Mouse (Mus musculus) midbrain, embryonic 14.5 days (tissue): ENCODE data around the gene Snx33. TPM values are rescaled to one million over a fixed set of nuclear protein-coding genes. Genes with fewer than 3 reads are reported as not detected.

Experiments
- ATAC-seq: fragments of 200-750 bp; cut with Nextera tagmentation; 2 replicates; pipeline ENCODE4 v1.8.0; 2017; ENCODE audit warnings: moderate number of reproducible peaks, moderate library complexity; ENCODE audit not compliant: low FRiP score, low TSS enrichment
- DNase-seq: peaks from one replicate; pipeline ENCODE4 v3.0.0-alpha.2; 2015
- H3K27ac ChIP-seq: fragments of 300-500 bp; sonication (generic); replicated peaks from 2 replicates; pipeline ENCODE4 v1.5.1; 2014; ENCODE audit warnings: mild to moderate bottlenecking, low read depth, low read length, moderate library complexity
- H3K27me3 ChIP-seq: fragments of 300-500 bp; sonication (generic); 2 replicates; pipeline ENCODE4 v1.6.1; 2014; ENCODE audit warnings: low read length, control low read depth, mixed read lengths; ENCODE audit not compliant: control insufficient read depth, insufficient read depth
- H3K36me3 ChIP-seq: fragments of 300-500 bp; sonication (generic); 2 replicates; pipeline ENCODE4 v1.6.1; 2014; ENCODE audit warnings: low read length, control low read depth; ENCODE audit not compliant: control insufficient read depth, insufficient read depth
- H3K4me1 ChIP-seq: fragments of 300-500 bp; sonication (generic); 2 replicates; pipeline ENCODE4 v1.6.1; 2014; ENCODE audit warnings: mild to moderate bottlenecking, antibody characterized with exemption, low read length, control low read depth; ENCODE audit not compliant: control insufficient read depth, insufficient read depth
- H3K4me2 ChIP-seq: fragments of 300-500 bp; sonication (generic); 2 replicates; pipeline ENCODE4 v1.6.1; 2014; ENCODE audit warnings: mild to moderate bottlenecking, low read length, moderate library complexity
- H3K4me3 ChIP-seq: fragments of 300-500 bp; sonication (generic); replicated peaks from 2 replicates; pipeline ENCODE4 v1.5.1; 2014; ENCODE audit warnings: low read depth, low read length
- H3K9ac ChIP-seq: fragments of 300-500 bp; sonication (generic); replicated peaks from 2 replicates; pipeline ENCODE4 v1.6.1; 2014; ENCODE audit warnings: mild to moderate bottlenecking, low read length, moderate library complexity
- H3K9me3 ChIP-seq: fragments of 300-500 bp; sonication (generic); 2 replicates; pipeline ENCODE4 v1.6.1; 2016; ENCODE audit warnings: low read length, control low read depth, mixed read lengths; ENCODE audit not compliant: control insufficient read depth
- WGBS: fragments of 180-500 bp; shearing (Covaris S2); extraction: QIAGEN DNeasy Blood & Tissue Kit; methylation state at CpG from one replicate; pipeline ENCODE4 v1.1.7; 2014; 5-methylcytosine and 5-hydroxymethylcytosine counted together
- polyA plus RNA-seq: library from polyadenylated mRNA; unstranded; fragments of >200 nt; fragmentation: Nextera tagmentation; extraction: Ambion mirVana; gene quantifications from 2 replicates; pipeline ENCODE4 v1.2.1, GENCODE M21; 2014

Snx33 gene
- polyA plus RNA-seq, 1 experiment from 2014 or later = 2.5 TPM

GRCm38 (mm10) chr9:56901187-56901586, 27.0 kb downstream of the Snx33 start:
- H3K4me2 ChIP-seq = no peak overlapping the region
- DNase-seq = no peak
- WGBS = 80% methylated on average over 8 of the region's 8 CpGs

GRCm38 (mm10) chr9:56900571-56900970, 27.6 kb downstream of the Snx33 start:
- Histone ChIP-seq H3K27ac (no peak overlapping the region), H3K36me3 (no peaks in the 10 kb centered on the region), H3K4me1 (no peaks in the 10 kb centered on the region), H3K9me3 (no peaks in the 10 kb centered on the region), H3K4me2 (no peak overlapping the region), H3K27me3 (no peaks in the 10 kb centered on the region), H3K4me3 (no peak overlapping the region), H3K9ac (no peak overlapping the region)
- ATAC-seq (no peak), DNase-seq (no peak)
- 72% methylated on average over 9 of the region's 9 CpGs for WGBS

More at GRCm38 (mm10) chr9:56901187-56901586, 27.0 kb downstream of the Snx33 start:
- H3K27me3 ChIP-seq = no peaks in the 10 kb centered on the region
- no peak overlapping the region for H3K27ac ChIP-seq
- no peaks in the 10 kb centered on the region for H3K36me3 ChIP-seq
- no peak for ATAC-seq
- H3K4me3 ChIP-seq = no peak overlapping the region
- no peaks in the 10 kb centered on the region for H3K4me1 ChIP-seq
- H3K9ac ChIP-seq = no peak overlapping the region
- H3K9me3 ChIP-seq = no peaks in the 10 kb centered on the region

- no peaks in the 10 kb centered on the region for H3K36me3 ChIP-seq
- no peak overlapping the region for H3K9ac ChIP-seq
- H3K4me3 ChIP-seq = no peak overlapping the region
- ATAC-seq (no peak), DNase-seq (no peak)
- no peaks in the 10 kb centered on the region for H3K4me1 ChIP-seq
- H3K27me3 ChIP-seq = no peaks in the 10 kb centered on the region
- H3K4me2 ChIP-seq = no peak overlapping the region
- H3K27ac ChIP-seq = no peak overlapping the region
- H3K9me3 ChIP-seq = no peaks in the 10 kb centered on the region
Measured at GRCm38 (mm10) chr9:56900060-56900459, 28.1 kb downstream of the Snx33 start.

GRCm38 (mm10) chr9:56899409-56899808, 28.8 kb downstream of the Snx33 start:
- H3K36me3 ChIP-seq = no peaks in the 10 kb centered on the region
- WGBS = 70% methylated on average over 11 of the region's 11 CpGs
- H3K9ac ChIP-seq = no peak overlapping the region
- H3K4me1 ChIP-seq = no peaks in the 10 kb centered on the region
- ATAC-seq (no peak), DNase-seq (no peak)
- H3K4me3 ChIP-seq = no peak overlapping the region
- H3K9me3 ChIP-seq = no peaks in the 10 kb centered on the region
- H3K4me2 ChIP-seq = no peak overlapping the region
- H3K27me3 ChIP-seq = no peaks in the 10 kb centered on the region
- H3K27ac ChIP-seq = no peak overlapping the region

- no peak for DNase-seq
- Histone ChIP-seq H3K4me3 (no peak overlapping the region), H3K27me3 (no peaks in the 10 kb centered on the region), H3K4me2 (no peak overlapping the region), H3K27ac (no peak overlapping the region), H3K9ac (no peak overlapping the region), H3K36me3 (no peaks in the 10 kb centered on the region), H3K9me3 (no peaks in the 10 kb centered on the region), H3K4me1 (0 out of 2 replicates have a peak, but pooled peaks cover under 1% of the 10 kb centered on the region)
- WGBS = 87% methylated on average over 12 of the region's 12 CpGs
- ATAC-seq = no peak
Measured at GRCm38 (mm10) chr9:56896779-56897178, 31.4 kb downstream of the Snx33 start.

- no peak for ATAC-seq
- no peaks in the 10 kb centered on the region for H3K9me3 ChIP-seq
- peak; percentile 72 for DNase-seq
- H3K27me3 ChIP-seq = no peaks in the 10 kb centered on the region
- no peak overlapping the region for H3K4me2 ChIP-seq
- WGBS = 12% methylated on average over 3 of the region's 3 CpGs
- no peak overlapping the region for H3K4me3 ChIP-seq
- H3K27ac ChIP-seq = no peak overlapping the region
- H3K9ac ChIP-seq = no peak overlapping the region
- no peaks in the 10 kb centered on the region for H3K36me3 ChIP-seq
- 0 out of 2 replicates have a peak, but pooled peaks cover 7% of the 10 kb centered on the region for H3K4me1 ChIP-seq
Measured at GRCm38 (mm10) chr9:56894006-56894405, 34.2 kb downstream of the Snx33 start.

GRCm38 (mm10) chr9:56893313-56893712, 34.9 kb downstream of the Snx33 start:
- WGBS = 54% methylated on average over 8 of the region's 8 CpGs
- no peaks in the 10 kb centered on the region for H3K36me3 ChIP-seq
- H3K9me3 ChIP-seq = no peaks in the 10 kb centered on the region
- 0 out of 2 replicates have a peak, but pooled peaks cover 7% of the 10 kb centered on the region for H3K4me1 ChIP-seq
- no peak overlapping the region for H3K4me3 ChIP-seq
- no peak overlapping the region for H3K27ac ChIP-seq
- DNase-seq = no peak
- H3K9ac ChIP-seq = no peak overlapping the region
- H3K27me3 ChIP-seq = no peaks in the 10 kb centered on the region
- no peak overlapping the region for H3K4me2 ChIP-seq
- no peak for ATAC-seq

- no peaks in the 10 kb centered on the region for H3K27me3 ChIP-seq
- H3K9ac ChIP-seq = no peak overlapping the region
- no peak overlapping the region for H3K27ac ChIP-seq
- DNase-seq (no peak), ATAC-seq (no peak)
- no peaks in the 10 kb centered on the region for H3K9me3 ChIP-seq
- no peaks in the 10 kb centered on the region for H3K36me3 ChIP-seq
- no peak overlapping the region for H3K4me2 ChIP-seq
- WGBS = 84% methylated on average over 10 of the region's 10 CpGs
- no peak overlapping the region for H3K4me3 ChIP-seq
- H3K4me1 ChIP-seq = 0 out of 2 replicates have a peak, but pooled peaks cover 7% of the 10 kb centered on the region
Measured at GRCm38 (mm10) chr9:56892111-56892510, 36.1 kb downstream of the Snx33 start.

- no peak overlapping the region for H3K27ac ChIP-seq
- DNase-seq (peak; percentile 92), ATAC-seq (peak; percentile 67; the same call in 1 of the 2 replicates)
- no peaks in the 10 kb centered on the region for H3K9me3 ChIP-seq
- no peak overlapping the region; the same call in 1 of the 2 replicates for H3K9ac ChIP-seq
- peak overlapping the region; percentile 38 for H3K4me2 ChIP-seq
- H3K4me1 ChIP-seq = 0 out of 2 replicates have a peak, but pooled peaks cover 7% of the 10 kb centered on the region
- 0 out of 2 replicates have a peak overlapping the region, but pooled peaks have one; percentile 12 for H3K4me3 ChIP-seq
- 28% methylated on average over 12 of the region's 12 CpGs for WGBS
- no peaks in the 10 kb centered on the region for H3K27me3 ChIP-seq
- H3K36me3 ChIP-seq = no peaks in the 10 kb centered on the region
Measured at GRCm38 (mm10) chr9:56891517-56892011, 36.6 kb downstream of the Snx33 start.
